Mouse (Mus musculus): ENCODE results near the gene Dennd1c. TPM values are rescaled to one million over a fixed set of nuclear protein-coding genes. Genes with fewer than 3 reads are reported as not detected.

Gene Dennd1c
- polyA plus RNA-seq (2015; fragmentation: Nextera tagmentation; extraction: Ambion mirVana) = 0.97 and 1.6 TPM in 2 replicates

DNA sequence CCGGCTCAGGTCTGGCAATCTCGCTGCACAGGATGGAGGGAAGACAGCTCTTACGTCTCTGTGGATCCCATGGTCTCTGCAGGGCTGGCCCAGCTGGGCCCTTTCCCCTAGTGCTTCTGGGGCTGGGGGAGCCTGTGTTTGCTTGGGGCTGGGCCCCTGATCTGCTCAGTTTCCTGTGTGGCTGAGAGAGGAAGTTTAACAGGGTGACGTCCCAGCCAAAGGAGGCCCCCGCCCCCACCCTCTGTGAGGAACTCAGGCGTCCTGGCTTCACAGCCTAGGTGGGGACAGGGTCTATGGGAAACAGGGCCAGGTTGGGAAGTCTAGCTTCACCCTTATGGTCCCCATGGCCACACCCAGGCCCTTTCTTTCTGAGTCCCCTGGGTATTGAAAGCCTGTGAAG lies at the start of gene Dennd1c:
TSS of gene Dennd1c (minus strand) at position 179 of the 400 bp plus-strand sequence.
- Histone ChIP-seq H3K9me3 (replicated peaks) (no peaks in the 10 kb centered on the region), H3K9ac (no peak within 1 kb of the TSS), H3K4me1 (replicated peaks) (peaks cover 11% of the 10 kb centered on the region), H3K4me3 (replicated peaks) (peak within 1 kb of the TSS; percentile 17), H3K4me2 (peak within 1 kb of the TSS; percentile 21; the same call in 1 of the 2 replicates), H3K27me3 (no peaks in the 10 kb centered on the region), H3K36me3 (no peaks in the 10 kb centered on the region), H3K27ac (peak within 1 kb of the TSS; percentile 11; the same call in 1 of the 2 replicates)
- DNase-seq (no peak), ATAC-seq (ENCODE audit: low read depth) (peak; percentile 66)
- 15% methylated on average over 6 of the region's 6 CpGs for WGBS (ENCODE audit: insufficient replicate concordance)

DNA sequence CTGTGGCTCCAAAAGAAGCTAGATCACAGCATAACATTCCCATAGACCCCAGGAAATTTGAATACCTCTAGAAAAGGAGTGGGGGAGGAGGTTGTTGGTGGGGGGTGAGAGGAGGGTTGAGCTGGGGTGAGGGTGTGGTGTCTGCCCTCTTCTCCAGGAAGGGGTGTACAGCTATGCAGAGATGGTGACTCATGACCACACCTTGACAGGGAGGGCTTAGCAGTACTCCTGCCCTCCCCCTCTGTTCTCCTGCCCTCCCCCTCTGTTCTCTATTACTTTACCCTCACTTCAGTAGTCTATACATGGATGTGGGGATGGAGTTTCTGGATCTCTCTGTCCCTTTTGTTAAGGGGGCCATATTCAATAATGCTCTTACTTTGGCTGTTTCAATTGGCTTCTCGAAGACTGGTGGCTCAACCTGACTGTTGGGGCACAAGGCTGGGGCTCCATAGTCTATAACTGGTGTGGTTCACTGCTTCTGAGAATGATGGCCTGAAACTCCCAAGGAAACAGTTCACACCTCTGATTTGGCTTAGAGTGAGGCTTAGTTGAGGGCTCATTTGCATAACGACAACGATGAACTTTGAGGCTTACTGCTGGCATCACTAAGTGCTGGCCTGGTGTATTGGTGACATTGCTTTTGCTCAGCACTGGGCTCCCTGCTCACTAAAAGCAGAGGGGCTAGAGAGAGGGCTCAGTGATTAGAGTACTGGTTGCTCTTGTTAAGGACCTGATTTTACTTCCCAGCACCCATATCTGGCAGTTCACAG lies 47.7 kb upstream of the Dennd1c start:
- H3K36me3 ChIP-seq = no peaks in the 10 kb centered on the region
- no peaks in the 10 kb centered on the region for H3K9me3 ChIP-seq (replicated peaks)
- H3K27ac ChIP-seq = no peak overlapping the region
- H3K4me3 ChIP-seq (replicated peaks) = no peak overlapping the region
- ATAC-seq (ENCODE audit: low read depth) (0 out of 2 replicates have a peak, but pooled peaks have one; percentile 31), DNase-seq (no peak)
- H3K4me2 ChIP-seq = no peak overlapping the region
- WGBS (ENCODE audit: insufficient replicate concordance) = 49% methylated on average over 3 of the region's 3 CpGs
- no peaks in the 10 kb centered on the region for H3K27me3 ChIP-seq
- peaks cover 11% of the 10 kb centered on the region; the same call in 1 of the 2 replicates for H3K4me1 ChIP-seq (replicated peaks)
- H3K9ac ChIP-seq = no peak overlapping the region

DNA sequence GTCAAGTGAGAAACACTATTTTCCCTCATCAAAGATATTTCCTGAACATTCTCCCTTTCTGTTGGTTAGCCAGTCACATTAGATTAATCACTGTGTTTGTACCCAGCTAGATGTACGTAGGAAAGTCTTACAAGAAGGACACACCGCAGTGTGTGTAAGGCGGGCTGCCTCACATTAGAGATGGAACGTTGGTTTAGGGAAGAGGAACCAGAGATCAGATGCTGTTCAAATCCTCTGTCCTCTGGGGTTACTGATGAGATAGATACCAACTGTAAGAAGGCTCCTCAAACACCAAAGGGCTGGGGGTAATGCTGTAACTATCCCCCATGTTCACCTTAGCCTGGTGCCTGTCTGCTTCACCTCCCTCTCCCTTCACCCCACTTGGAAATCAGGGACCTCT lies 46.5 kb upstream of the Dennd1c start:
- H3K36me3 ChIP-seq = no peaks in the 10 kb centered on the region
- DNase-seq = no peak
- H3K4me1 ChIP-seq (replicated peaks) = 0 out of 2 replicates have a peak, but pooled peaks cover 5% of the 10 kb centered on the region
- no peaks in the 10 kb centered on the region for H3K9me3 ChIP-seq (replicated peaks)
- H3K4me2 ChIP-seq = no peak overlapping the region
- no peak for ATAC-seq (ENCODE audit: low read depth)
- H3K9ac ChIP-seq = no peak overlapping the region
- H3K4me3 ChIP-seq (replicated peaks) = no peak overlapping the region
- H3K27ac ChIP-seq = no peak overlapping the region
- 54% methylated on average over 4 of the region's 4 CpGs for WGBS (ENCODE audit: insufficient replicate concordance)
- H3K27me3 ChIP-seq = no peaks in the 10 kb centered on the region

DNA sequence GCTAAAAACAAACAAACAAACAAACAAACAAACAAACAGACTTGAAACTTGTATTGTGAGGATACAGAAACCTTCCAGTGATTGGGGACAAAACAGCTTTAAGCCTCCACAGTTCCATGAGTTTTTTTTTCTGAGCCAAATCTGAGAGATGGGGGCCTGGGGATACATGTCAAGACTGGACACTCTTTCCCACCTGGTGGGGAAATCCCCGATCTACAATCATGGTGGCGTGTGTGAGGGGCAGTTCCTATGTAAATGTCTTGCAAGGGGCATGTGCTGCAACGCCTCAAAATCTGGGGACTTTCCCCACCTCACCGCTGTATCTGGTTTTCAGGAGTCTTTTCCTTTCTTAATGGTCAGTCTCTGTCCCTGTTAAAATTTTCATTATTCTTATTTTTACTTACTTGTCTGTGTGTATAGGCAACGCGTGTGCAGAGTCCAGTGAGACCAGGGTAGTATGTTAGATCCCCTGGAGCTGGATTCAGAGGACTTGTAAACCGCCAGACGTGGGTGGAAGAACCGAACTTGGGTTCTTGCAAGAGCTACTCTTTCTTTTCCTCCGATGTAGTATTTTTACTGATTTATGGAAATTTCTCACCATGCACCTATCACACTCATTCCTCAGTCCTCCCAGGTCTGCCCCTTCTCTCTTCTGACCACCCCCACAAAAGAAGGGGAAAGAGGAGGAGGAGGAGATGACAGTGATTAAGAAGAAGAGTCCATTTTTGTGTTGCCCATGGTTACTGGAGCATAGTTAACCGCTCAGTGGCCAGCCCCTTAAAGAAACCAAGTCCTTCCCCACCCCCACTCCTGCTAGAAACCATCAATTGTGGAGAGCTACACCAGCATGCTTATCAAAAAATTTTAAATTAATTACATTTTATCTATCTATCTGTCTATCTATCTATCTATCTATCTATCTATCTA lies 45.1 kb upstream of the Dennd1c start:
- ATAC-seq (ENCODE audit: low read depth) (no peak), DNase-seq (no peak)
- Histone ChIP-seq H3K9ac (no peak overlapping the region), H3K4me3 (replicated peaks) (no peak overlapping the region), H3K4me1 (replicated peaks) (peaks cover 16% of the 10 kb centered on the region), H3K36me3 (no peaks in the 10 kb centered on the region), H3K27ac (no peak overlapping the region), H3K27me3 (no peaks in the 10 kb centered on the region), H3K9me3 (replicated peaks) (no peaks in the 10 kb centered on the region), H3K4me2 (no peak overlapping the region)
- WGBS (ENCODE audit: insufficient replicate concordance) = 66% methylated on average over 11 of the region's 11 CpGs

DNA sequence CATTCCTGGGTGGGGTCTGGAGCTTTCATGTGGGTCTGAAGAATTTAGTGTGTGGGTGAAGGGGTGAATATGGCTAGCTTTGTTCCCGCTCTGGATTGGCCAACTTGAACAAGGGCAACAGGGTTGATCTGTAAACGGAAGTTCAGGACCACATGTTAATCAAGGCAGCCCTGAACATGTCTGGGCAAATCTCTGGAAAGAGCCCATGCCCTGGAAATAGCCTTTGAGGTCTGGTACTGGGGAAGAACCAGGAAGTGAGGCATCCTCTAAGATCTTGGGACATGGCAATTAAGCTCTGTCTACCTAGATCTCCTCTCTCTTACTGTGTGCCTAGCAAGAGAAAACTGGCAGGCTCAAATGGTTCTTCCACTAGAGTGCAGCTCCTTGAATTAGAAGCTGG lies 43.5 kb upstream of the Dennd1c start:
- WGBS (ENCODE audit: insufficient replicate concordance) = 63% methylated on average over 2 of the region's 2 CpGs
- ATAC-seq (ENCODE audit: low read depth) = no peak
- H3K4me2 ChIP-seq = no peak overlapping the region
- no peak for DNase-seq
- H3K9me3 ChIP-seq (replicated peaks) = no peaks in the 10 kb centered on the region
- H3K9ac ChIP-seq = no peak overlapping the region
- no peak overlapping the region for H3K27ac ChIP-seq
- H3K4me3 ChIP-seq (replicated peaks) = no peak overlapping the region
- H3K27me3 ChIP-seq = peaks cover 6% of the 10 kb centered on the region; the same call in 1 of the 2 replicates
- H3K4me1 ChIP-seq (replicated peaks) = peaks cover 21% of the 10 kb centered on the region
- H3K36me3 ChIP-seq = no peaks in the 10 kb centered on the region

DNA sequence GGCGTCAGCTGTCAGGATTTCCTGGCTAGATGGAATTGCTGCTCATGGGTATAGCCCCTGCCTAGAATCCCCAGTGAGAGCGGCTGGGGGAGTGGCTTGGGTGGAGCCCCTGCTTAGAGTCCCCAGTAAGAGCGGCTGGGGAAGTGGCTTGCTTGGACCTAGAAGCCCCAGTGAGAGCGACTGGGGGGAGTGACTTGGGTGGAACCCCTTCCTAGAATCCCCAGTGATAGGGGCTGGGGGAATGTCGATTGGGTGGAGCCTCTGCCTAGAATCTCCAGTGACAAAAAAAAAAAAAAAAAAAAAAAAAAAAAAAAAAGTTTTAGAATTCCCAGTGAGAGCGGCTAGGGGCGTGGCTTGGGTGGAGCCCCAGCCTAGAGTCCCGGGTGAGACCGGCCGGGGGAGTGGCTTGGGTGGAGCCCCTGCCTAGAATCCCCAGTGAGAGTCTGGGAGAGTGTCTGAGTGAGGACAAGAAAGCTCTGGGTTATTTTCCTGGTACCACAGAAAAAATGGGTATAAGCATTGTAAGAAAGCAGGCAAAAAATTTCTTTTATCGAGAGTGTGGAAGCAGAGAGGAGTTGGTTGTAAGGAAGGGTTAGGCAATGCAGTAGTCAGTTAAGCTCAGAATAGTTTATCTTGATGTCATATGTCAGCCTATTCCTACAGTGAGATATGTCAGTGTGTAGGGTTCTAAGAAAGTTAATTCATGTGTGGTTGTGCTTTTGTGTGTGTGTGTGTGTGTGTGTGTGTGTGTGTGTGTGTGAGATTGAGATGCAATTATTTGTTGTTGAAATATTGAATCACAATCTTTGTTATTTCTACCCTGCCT lies 40.4 kb upstream of the Dennd1c start:
- H3K4me3 ChIP-seq (replicated peaks) = no peak overlapping the region
- DNase-seq (peak; percentile 52), ATAC-seq (ENCODE audit: low read depth) (peak; percentile 87)
- H3K27me3 ChIP-seq = peaks cover 24% of the 10 kb centered on the region
- peak overlapping the region; percentile 43 for H3K4me2 ChIP-seq
- no peaks in the 10 kb centered on the region for H3K36me3 ChIP-seq
- peaks cover 16% of the 10 kb centered on the region for H3K4me1 ChIP-seq (replicated peaks)
- WGBS (ENCODE audit: insufficient replicate concordance) = 3% methylated on average over 11 of the region's 11 CpGs
- no peak overlapping the region for H3K27ac ChIP-seq
- H3K9ac ChIP-seq = no peak overlapping the region
- H3K9me3 ChIP-seq (replicated peaks) = no peaks in the 10 kb centered on the region

DNA sequence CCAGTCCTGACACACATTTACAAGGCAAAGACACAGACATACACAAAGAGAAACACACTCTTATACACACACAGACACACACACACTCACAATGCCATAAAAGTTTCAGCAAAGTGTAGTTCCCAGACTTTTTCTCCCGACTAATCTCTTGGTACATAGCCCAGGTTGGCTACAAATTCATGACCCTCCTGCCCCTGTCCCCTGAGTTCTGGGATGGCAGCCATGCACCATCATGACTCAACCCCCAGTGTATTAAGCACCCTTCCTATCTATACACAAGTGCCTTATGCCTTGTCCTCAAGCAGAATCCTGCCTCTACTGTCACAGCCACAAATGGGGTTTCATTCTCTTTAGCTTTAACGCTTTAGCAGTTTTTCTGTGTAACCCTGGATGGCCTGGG lies 38.5 kb upstream of the Dennd1c start:
- Histone ChIP-seq H3K9ac (no peak overlapping the region), H3K36me3 (no peaks in the 10 kb centered on the region), H3K9me3 (replicated peaks) (no peaks in the 10 kb centered on the region), H3K4me3 (replicated peaks) (no peak overlapping the region), H3K27me3 (peaks cover 24% of the 10 kb centered on the region), H3K4me1 (replicated peaks) (peaks cover 16% of the 10 kb centered on the region), H3K4me2 (no peak overlapping the region), H3K27ac (no peak overlapping the region)
- no peak for DNase-seq
- WGBS (ENCODE audit: insufficient replicate concordance) = 54% methylated on average over 2 of the region's 2 CpGs
- no peak for ATAC-seq (ENCODE audit: low read depth)

DNA sequence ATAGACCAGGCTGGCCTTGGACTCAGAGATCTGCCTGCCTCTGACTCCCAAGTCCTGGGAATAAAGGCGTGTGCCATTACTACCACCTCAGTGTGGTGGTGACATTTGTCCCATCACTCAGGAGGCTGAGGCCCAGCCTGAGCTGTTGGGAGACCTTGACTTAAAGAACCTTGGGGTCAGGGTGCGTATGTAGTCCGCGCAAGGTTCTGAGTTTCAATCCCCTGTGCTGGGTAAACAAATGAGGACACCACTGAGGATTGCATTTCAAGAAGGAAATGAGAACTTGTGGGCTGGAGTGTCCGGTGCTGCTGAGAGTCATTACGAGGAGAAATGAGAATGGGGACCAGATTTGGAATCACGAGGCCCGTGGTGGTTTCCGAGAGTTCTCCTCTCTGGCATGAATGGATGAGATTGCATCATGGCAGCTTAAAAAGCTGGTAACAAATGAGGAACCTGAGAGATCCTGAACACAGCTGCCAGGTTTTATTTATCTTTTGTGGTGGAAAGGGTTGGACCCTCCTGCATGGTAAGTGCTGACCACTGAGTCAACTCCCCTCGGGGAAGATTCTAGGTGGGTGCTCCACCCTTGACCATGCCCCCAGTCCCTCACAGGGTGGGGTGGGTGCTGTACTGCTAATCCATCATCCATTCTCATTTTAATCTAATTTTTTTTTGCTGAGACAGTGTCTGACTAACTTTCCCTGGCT lies 34.6 kb upstream of the Dennd1c start:
- no peak for DNase-seq
- WGBS (ENCODE audit: insufficient replicate concordance) = 53% methylated on average over 10 of the region's 10 CpGs
- peaks cover 4% of the 10 kb centered on the region; the same call in 1 of the 2 replicates for H3K4me1 ChIP-seq (replicated peaks)
- ATAC-seq (ENCODE audit: low read depth) = no peak; the same call in 1 of the 2 replicates
- H3K4me3 ChIP-seq (replicated peaks) = no peak overlapping the region
- H3K27me3 ChIP-seq = peaks cover 22% of the 10 kb centered on the region
- H3K27ac ChIP-seq = no peak overlapping the region
- no peak overlapping the region for H3K9ac ChIP-seq
- no peaks in the 10 kb centered on the region for H3K36me3 ChIP-seq
- H3K4me2 ChIP-seq = no peak overlapping the region
- no peaks in the 10 kb centered on the region for H3K9me3 ChIP-seq (replicated peaks)

DNA sequence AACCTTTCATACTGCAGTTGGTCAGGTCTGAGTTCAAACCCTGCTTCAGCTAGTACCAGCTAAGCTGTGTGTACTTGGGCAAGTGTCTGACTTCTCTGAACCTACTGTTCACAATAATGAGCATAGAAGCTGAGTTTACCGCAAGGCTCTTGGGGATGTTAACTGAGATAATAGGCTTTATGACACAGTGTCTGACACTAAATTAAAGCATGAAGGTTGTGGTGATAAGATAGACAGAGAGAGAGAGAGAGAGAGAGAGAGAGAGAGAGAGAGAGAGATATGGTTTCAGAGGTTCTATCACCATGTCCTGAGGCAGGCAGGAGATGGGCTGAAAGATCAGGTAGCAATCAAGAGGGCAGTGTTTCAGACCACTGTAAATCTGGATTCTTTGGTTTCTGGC lies 31.7 kb upstream of the Dennd1c start:
- DNase-seq (no peak), ATAC-seq (ENCODE audit: low read depth) (0 out of 2 replicates have a peak, but pooled peaks have one; percentile 41)
- H3K9me3 ChIP-seq (replicated peaks) = no peaks in the 10 kb centered on the region
- no peak overlapping the region for H3K4me2 ChIP-seq
- peaks cover 11% of the 10 kb centered on the region for H3K4me1 ChIP-seq (replicated peaks)
- H3K27me3 ChIP-seq = peaks cover 29% of the 10 kb centered on the region
- H3K36me3 ChIP-seq = no peaks in the 10 kb centered on the region
- WGBS (ENCODE audit: insufficient replicate concordance) = 31% methylated on average over 1 of the region's 1 CpGs
- no peak overlapping the region for H3K9ac ChIP-seq
- no peak overlapping the region for H3K4me3 ChIP-seq (replicated peaks)
- no peak overlapping the region for H3K27ac ChIP-seq

DNA sequence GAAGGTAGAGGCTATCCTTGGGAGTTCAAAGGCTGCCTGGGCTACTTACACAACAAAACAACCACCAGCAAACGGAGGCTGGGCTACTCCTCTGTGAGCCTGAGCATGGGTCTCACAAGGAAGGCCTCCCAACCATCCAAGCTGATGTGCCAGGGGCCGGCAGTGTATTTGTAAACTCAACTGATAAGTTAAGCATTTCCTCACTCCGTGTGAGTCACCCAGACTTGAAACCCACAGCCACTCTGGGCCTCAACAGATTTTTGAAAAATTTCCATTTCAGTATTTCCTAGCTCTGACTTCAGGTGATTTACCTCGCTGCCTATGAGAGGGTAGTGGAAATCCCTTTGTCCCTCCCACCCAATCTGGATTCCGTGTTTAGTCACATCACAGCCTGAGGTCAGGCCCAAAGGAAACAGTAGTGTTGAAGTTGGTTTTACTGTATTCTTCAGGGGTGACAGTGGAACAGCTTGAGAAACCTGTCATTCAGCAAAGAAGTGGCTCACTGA lies 30.4 kb upstream of the Dennd1c start:
- DNase-seq = no peak

More for the DNA sequence above, 30.4 kb upstream of the Dennd1c start:
- Histone ChIP-seq H3K36me3 (no peaks in the 10 kb centered on the region), H3K9me3 (replicated peaks) (no peaks in the 10 kb centered on the region), H3K9ac (no peak overlapping the region), H3K27ac (no peak overlapping the region), H3K27me3 (peaks cover 32% of the 10 kb centered on the region), H3K4me1 (replicated peaks) (peaks cover 18% of the 10 kb centered on the region), H3K4me3 (replicated peaks) (no peak overlapping the region), H3K4me2 (no peak overlapping the region)
- no peak for ATAC-seq (ENCODE audit: low read depth)
- WGBS (ENCODE audit: insufficient replicate concordance) = 36% methylated on average over 5 of the region's 5 CpGs
